Mouse (Mus musculus) Patski (cell line): Measurements from ENCODE around the gene Nfatc3. TPM values are rescaled to one million over a fixed set of nuclear protein-coding genes. Genes with fewer than 3 reads are reported as not detected.

Experiments
- ATAC-seq: fragments of 100-300 bp; one replicate; pipeline ENCODE4 v1.8.0; 2021
- CTCF ChIA-PET: fragments of 350-600 bp; sonication (Branson Sonifier 250); formaldehyde crosslinking; loops from one replicate; lab custom pipeline; 2022; ENCODE audit warnings: inconsistent platforms; lab: Charles Lee
- POLR2A ChIA-PET: fragments of 350-600 bp; sonication (Branson Sonifier 250); formaldehyde crosslinking; loops from one replicate; lab custom pipeline; 2022; ENCODE audit warnings: antibody characterized with exemption, inconsistent platforms; lab: Charles Lee
- DNase-seq: peaks from one replicate; pipeline ENCODE4 v3.0.0-alpha.2; 2011; ENCODE audit warnings: low read depth, low spot score
- H3K27me3 ChIP-seq: fragments of 371-371 bp; one replicate; pipeline ENCODE4 v1.5.1; 2021
- CTCF ChIP-seq: fragments of 100-300 bp; IDR thresholded peaks from one replicate; pipeline ENCODE4 v1.5.1; 2021
- in situ Hi-C: fragments of 300-500 bp; cut with MboI; formaldehyde crosslinking; loops from 3 replicates; pipeline ENCODE4 v1.11.1; 2018; ENCODE audit warnings: low pct_unique_long_range_greater_than_20kb, mixed read lengths
- polyA plus RNA-seq: library from polyadenylated mRNA; unstranded; gene quantifications from one replicate; pipeline ENCODE4 v1.2.3, GENCODE M21; 2021

The Nfatc3 gene
- polyA plus RNA-seq, 1 experiment from 2014 or later = 33.5 TPM

DNA sequence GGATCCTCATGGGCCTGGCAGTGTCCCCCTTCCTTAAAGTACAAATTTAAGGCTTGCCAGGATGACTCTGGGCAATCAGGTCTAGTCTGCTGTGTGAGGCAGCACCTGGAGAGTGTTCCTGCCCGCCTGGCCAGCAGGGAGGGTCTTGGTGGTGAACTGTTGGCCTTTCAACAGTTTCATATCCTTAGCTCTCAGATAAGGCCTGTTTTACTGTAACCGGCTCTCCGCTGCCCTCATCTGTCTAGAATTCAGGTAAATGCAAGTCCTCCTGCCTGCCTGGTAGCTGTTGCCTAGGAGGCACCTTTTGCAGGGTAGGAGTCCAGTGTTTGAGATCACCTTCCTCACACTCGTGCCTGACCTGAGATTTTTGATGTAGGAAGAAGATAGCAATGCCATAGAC is 18.4 kb upstream of the Nfatc3 start:
- in situ Hi-C loops = no loop called here
- ChIA-PET CTCF (no interaction called here), POLR2A (no interaction called here)
- no peaks in the 10 kb centered on the region for H3K27me3 ChIP-seq
- DNase-seq (no peak), ATAC-seq (no peak)
- no peak for TF ChIP-seq CTCF

DNA sequence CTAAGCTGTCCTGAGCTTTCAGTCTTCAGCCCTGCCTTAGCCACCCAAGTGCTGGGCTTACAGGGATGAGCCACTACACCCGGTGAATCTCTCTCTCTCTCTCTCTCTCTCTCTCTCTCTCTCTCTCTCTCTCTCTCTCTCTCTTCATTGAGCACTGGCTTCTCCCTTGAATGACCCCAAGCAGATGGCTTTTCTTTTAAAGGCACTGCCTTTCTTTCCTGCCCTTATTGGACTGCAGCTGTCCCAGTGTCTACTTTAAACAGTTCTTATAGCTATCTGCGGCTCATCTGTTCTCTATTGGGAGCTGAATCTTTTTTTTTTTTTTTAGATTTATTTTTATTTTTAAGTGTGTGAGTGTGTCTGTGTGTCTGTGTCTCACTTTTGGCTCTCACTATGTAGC is 15.6 kb upstream of the Nfatc3 start:
- ChIA-PET CTCF (interaction anchor here (0.7 to 1.4 kb wide), 3 partner anchors 9 to 22 kb away, joined by 3 read pairs; no protein-coding TSS in a partner anchor), POLR2A (interaction anchor here (1.2 kb wide), 1 partner anchor 14 kb away, joined by 4 read pairs; no protein-coding TSS in a partner anchor)
- DNase-seq = no peak
- in situ Hi-C loops = no loop called here
- no peaks in the 10 kb centered on the region for H3K27me3 ChIP-seq
- no peak for TF ChIP-seq CTCF
- no peak for ATAC-seq

DNA sequence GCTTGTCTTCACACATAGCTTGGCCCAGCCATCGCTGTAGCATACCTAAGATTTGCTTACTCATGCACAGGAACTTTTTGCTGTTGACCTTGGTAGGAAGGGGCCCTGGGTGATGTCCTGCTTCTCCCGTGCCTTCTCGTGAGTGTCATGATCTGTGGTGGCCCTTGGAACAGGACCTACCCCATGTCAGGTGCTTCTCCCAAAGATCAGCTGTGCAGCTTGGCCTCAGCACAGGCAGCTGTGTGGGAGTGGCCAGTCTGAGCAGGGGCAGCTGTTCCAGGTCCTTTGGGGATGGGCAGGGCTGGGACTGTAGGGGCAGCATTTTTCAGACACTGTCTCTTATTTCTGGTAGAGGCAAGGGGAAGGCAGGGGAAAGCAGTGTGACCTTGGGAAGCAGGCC is 14.5 kb upstream of the Nfatc3 start:
- ChIA-PET POLR2A (interaction anchor here (1.2 kb wide), 1 partner anchor 13 kb away, joined by 4 read pairs; no protein-coding TSS in a partner anchor), CTCF (interaction anchor here (1.4 kb wide), 2 partner anchors 12 to 23 kb away, joined by 3 read pairs; no protein-coding TSS in a partner anchor)
- ATAC-seq = no peak
- H3K27me3 ChIP-seq = no peaks in the 10 kb centered on the region
- TF ChIP-seq CTCF = no peak
- DNase-seq = no peak
- in situ Hi-C loops = no loop called here

DNA sequence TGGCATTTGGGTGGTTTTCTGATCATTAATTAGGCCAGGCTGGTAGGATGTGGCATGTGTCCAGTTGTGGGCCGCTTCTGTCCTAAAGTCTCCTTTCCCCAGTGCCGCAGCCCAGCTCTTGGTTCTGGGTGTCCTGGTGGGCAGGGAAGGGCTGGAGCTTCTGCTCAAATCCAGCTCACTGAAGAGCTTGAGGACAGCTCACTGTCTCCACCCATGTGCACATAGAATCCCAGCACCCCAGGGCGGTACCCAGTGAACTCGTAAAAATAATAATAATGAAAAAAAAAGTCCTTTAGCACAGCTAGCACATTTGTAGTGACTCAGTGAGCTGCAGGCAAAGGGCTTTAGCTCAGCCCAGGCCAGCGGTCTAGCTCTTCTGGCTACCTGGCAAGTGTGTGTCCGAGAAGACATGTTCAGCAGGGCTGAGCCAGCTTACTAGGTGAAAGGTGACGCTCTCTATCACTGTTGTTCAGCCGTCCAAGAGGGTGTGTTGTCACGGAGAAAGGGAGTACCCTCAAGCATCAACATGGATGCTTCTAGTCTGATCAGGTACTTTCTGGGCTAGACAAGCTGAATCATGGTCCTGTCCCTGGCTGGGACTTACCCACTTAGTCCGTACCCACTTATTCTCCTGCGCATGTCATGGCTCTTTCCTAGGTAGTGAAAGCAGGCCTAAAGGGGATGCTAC is 11.6 kb upstream of the Nfatc3 start:
- DNase-seq (no peak), ATAC-seq (no peak)
- ChIA-PET POLR2A (interaction anchor here (1.4 kb wide), 1 partner anchor 12 kb away, joined by 5 read pairs; the partner anchor contains the start of gene Nfatc3), CTCF (interaction anchor here (0.7 kb wide), 1 partner anchor 36 kb away, joined by 3 read pairs; no protein-coding TSS in a partner anchor)
- H3K27me3 ChIP-seq = no peaks in the 10 kb centered on the region
- TF ChIP-seq CTCF = no peak
- in situ Hi-C loops = no loop called here

DNA sequence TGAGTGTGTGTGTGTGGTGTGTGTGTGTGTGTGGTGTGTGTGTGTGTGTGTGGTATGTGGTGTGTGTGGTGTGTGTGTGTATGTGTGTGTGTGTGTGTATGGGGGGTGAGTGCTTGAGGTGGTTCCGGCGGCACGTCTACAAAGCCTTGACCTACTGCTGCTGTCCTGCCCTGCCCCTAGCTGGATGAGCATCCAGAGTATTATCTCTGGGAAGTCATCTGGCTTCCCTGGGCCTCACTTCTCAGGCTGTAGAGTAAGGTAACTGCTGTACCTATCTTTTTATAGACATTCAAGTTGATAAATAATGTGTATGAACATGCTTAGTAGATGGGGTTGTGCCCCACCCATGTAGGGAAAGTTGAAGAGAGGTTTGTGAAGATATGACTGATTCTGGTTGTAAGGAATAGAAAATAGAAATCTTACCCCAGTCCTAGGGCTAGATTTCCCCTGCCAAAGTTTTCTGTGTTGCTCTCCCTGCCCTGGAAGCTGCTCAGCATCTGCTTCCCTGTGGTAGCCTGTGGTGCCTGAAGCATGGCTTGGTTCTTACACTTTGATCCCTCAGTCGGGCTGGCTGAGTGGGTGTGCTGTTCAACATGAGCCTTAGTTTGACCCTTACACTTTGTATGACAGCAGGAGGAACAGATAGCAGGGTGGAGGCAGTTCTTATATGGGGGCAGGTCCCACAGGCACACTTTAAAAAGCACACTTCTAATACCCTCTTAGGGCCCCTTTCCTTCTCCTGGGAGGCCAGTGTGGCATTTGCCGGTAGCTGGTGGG is 10.6 kb upstream of the Nfatc3 start:
- ChIA-PET CTCF (no interaction called here), POLR2A (no interaction called here)
- H3K27me3 ChIP-seq = no peaks in the 10 kb centered on the region
- no peak for TF ChIP-seq CTCF
- ATAC-seq (no peak), DNase-seq (no peak)
- in situ Hi-C loops = no loop called here

DNA sequence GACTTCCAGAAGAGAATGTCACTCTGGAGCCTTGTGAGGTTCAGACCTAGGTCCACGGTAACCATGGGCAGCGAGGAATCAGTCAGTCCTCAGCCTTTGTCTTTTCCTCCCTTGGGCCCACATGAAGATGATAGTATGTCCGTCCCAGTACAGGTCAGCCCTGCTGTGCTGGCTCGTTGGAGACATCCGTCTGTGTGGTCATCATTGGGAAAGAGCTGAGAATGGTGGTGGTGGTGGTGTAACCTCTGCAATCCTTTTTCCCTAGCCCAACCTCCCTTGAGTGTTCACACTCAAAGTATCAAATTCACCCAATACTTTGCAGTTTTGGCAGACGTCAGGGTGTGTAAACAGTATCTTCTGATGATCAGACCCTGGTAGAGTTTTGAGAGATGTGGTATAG is 8.8 kb upstream of the Nfatc3 start:
- no peaks in the 10 kb centered on the region for H3K27me3 ChIP-seq
- ChIA-PET CTCF (no interaction called here), POLR2A (interaction anchor here (0.5 kb wide), 1 partner anchor 7 kb away, joined by 6 read pairs; no protein-coding TSS in a partner anchor)
- TF ChIP-seq CTCF = no peak
- ATAC-seq = no peak
- no peak for DNase-seq
- in situ Hi-C loops = no loop called here

DNA sequence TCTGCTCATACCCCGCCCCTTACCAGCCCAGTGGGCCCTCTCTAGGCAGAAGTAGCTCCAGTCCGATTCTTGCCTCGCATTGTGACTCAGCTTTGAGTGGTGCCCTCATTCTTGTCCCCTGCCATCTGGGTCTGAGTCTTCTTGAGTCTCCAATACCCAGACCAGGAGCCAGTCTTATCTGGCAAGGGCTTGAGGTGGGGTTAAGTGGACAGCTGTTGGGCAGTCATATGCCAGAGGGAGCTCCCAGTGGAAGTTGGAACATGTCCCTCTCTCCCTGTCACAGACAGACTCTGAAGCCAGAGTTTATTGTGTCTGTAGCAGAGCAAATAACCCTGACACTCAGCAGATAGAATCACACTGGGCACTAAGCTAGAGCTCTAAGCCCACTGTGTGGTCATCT is 7.6 kb upstream of the Nfatc3 start:
- ChIA-PET CTCF (interaction anchor here (1.4 kb wide), 1 partner anchor 44 kb away, joined by 3 read pairs; no protein-coding TSS in a partner anchor), POLR2A (no interaction called here)
- DNase-seq (no peak), ATAC-seq (no peak)
- no peaks in the 10 kb centered on the region for H3K27me3 ChIP-seq
- TF ChIP-seq CTCF = no peak
- in situ Hi-C loops = no loop called here

DNA sequence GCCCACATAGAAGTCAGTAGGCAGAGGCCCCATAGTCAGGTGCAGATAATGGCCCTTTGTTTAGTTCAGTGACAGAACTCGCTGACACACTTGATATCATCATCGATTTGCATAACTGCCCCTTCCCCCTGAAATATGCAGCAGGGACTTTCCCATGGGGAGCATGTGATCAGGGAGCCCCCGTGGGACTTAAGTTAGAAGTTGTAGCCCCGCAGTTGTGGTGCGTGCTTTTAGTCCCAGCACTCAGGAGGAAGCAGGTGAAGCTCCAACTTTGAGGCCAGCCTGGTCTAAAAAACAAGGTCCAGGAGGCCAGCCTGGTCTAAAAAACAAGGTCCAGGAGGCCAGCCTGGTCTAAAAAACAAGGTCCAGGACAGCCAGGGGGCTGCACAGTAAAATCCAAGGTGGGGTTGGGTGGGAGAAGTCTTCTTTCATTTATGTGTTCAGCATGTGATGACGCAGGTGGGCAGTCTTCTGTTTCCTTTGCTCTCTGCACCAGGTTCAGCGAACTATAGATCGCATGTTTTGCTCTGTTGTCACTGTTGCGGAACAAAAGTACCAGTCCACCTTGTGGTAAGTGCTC is 6.0 kb upstream of the Nfatc3 start:
- TF ChIP-seq CTCF = no peak
- ATAC-seq (no peak), DNase-seq (no peak)
- no peaks in the 10 kb centered on the region for H3K27me3 ChIP-seq
- ChIA-PET POLR2A (no interaction called here), CTCF (interaction anchor here (1.2 kb wide), 1 partner anchor 9 kb away, joined by 3 read pairs; no protein-coding TSS in a partner anchor)
- in situ Hi-C loops = no loop called here

DNA sequence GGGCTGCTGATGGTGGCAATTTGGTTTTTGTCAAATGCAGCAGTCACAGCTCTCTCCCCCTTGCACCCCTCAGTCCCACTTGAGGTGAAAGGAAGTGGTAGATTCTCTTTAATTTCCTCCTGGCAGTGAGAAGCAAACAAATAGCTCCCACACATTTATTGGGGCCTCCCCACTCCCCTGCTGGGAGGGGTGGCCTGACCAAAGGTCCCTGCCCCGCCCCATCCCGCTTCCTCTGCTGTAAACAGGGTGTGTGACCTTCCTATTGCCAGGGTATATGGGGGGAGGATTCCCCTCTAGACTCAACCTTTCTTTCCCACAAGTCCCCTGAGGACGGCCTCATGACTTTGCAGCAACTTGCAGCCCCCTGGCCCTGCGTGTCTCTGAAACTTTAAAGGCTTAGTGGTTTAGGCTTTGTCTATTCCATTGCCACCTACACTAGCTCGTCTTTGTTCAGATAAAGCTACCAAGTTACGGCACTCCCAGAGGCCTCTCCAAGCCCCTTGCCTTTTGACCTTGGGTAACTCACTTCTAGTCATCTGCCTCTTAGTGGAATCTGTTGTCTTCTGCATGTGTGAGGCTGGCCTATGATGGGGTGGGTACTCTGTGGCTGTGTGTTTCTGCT is 4.3 kb upstream of the Nfatc3 start:
- DNase-seq (no peak), ATAC-seq (no peak)
- H3K27me3 ChIP-seq = no peaks in the 10 kb centered on the region
- no peak for TF ChIP-seq CTCF
- in situ Hi-C loops = no loop called here
- ChIA-PET CTCF (no interaction called here), POLR2A (no interaction called here)

DNA sequence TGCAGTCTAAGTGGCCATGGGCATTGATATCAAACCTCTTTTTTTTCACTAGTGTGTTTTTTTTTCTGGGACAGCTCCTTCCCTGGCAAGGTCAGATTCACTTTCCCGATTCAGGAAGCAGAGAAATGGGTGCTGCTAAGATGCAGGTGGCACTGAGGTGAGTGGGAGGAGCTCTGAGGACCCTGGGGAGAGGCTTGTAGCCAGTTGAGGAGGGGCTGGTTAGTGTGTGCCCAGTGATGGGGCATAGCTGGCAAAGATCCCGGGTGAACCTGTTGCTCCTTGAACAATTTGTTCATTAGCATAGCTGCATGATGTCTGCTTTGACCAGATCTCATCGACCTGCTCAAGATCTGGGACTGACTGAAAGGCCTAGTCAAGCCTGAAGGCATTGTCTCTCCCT is 3.6 kb upstream of the Nfatc3 start:
- in situ Hi-C loops = no loop called here
- no peak for DNase-seq
- no peaks in the 10 kb centered on the region for H3K27me3 ChIP-seq
- TF ChIP-seq CTCF = no peak
- ChIA-PET CTCF (no interaction called here), POLR2A (no interaction called here)
- ATAC-seq = no peak
